Mouse (Mus musculus) gastrocnemius, postnatal 14 days (tissue): ENCODE results near the gene Eif2ak4. TPM values are rescaled to one million over a fixed set of nuclear protein-coding genes. Genes with fewer than 3 reads are reported as not detected.

Experiments
- DNase-seq: peaks from one replicate; pipeline ENCODE4 v3.0.0; 2021; ENCODE audit warnings: mixed read lengths
- intact Hi-C: fragments of 180-260 bp; cut with DNase I; formaldehyde crosslinking; loops from one replicate; pipeline ENCODE4 v1.15.1; 2025; ENCODE audit warnings: low total_unique reads
- total RNA-seq, 2 experiments: library from RNA; stranded (reverse); gene quantifications; 2 replicates each; pipeline ENCODE4 v1.2.3; 2021

Eif2ak4 gene
- total RNA-seq, 2 experiments from 2014 or later = 4.0 to 6.2 TPM

GRCm38 (mm10) chr2:118401834-118402727 is 13.7 kb downstream of the Eif2ak4 start:
- intact Hi-C loops = no loop called here
- no peak for DNase-seq

- intact Hi-C loops = no loop called here
- DNase-seq = no peak
Observed at GRCm38 (mm10) chr2:118404336-118404735, 15.9 kb downstream of the Eif2ak4 start.

- DNase-seq = no peak
- intact Hi-C loops = no loop called here
Observed at GRCm38 (mm10) chr2:118405568-118405967, 17.1 kb downstream of the Eif2ak4 start.

- intact Hi-C loops = no loop called here
Observed at GRCm38 (mm10) chr2:118406811-118407210, 18.4 kb downstream of the Eif2ak4 start.

GRCm38 (mm10) chr2:118408336-118408895 is 20.0 kb downstream of the Eif2ak4 start:
- no peak for DNase-seq
- intact Hi-C loops = no loop called here

More at GRCm38 (mm10) chr2:118406811-118407210, 18.4 kb downstream of the Eif2ak4 start:
- no peak for DNase-seq

- intact Hi-C loops = no loop called here
- no peak for DNase-seq
Observed at GRCm38 (mm10) chr2:118412821-118413220, 24.4 kb downstream of the Eif2ak4 start.

GRCm38 (mm10) chr2:118415601-118416355 is 27.4 kb downstream of the Eif2ak4 start:
- no peak for DNase-seq
- intact Hi-C loops = no loop called here

GRCm38 (mm10) chr2:118418076-118418475 is 29.7 kb downstream of the Eif2ak4 start:
- DNase-seq = no peak
- intact Hi-C loops = no loop called here

- DNase-seq = no peak
- intact Hi-C loops = loop anchor here (10.0 kb wide), 1 partner anchor 157 kb away; no protein-coding TSS in a partner anchor
Observed at GRCm38 (mm10) chr2:118421951-118422350, 33.5 kb downstream of the Eif2ak4 start.

- no peak for DNase-seq
- intact Hi-C loops = loop anchor here (10.0 kb wide), 1 partner anchor 158 kb away; no protein-coding TSS in a partner anchor
Observed at GRCm38 (mm10) chr2:118422385-118422784, 34.0 kb downstream of the Eif2ak4 start.

GRCm38 (mm10) chr2:118428296-118428695 is 39.9 kb downstream of the Eif2ak4 start:
- no peak for DNase-seq
- intact Hi-C loops = loop anchor here (10.0 kb wide), 1 partner anchor 163 kb away; no protein-coding TSS in a partner anchor

- intact Hi-C loops = loop anchor here (10.0 kb wide), 1 partner anchor 164 kb away; no protein-coding TSS in a partner anchor
- DNase-seq = no peak
Observed at GRCm38 (mm10) chr2:118429297-118429696, 40.9 kb downstream of the Eif2ak4 start.

- no peak for DNase-seq
- intact Hi-C loops = no loop called here
Observed at GRCm38 (mm10) chr2:118430630-118431029, 42.2 kb downstream of the Eif2ak4 start.

- DNase-seq = no peak
- intact Hi-C loops = no loop called here
Observed at GRCm38 (mm10) chr2:118431589-118431988, 43.2 kb downstream of the Eif2ak4 start.

- intact Hi-C loops = no loop called here
- DNase-seq = no peak
Observed at GRCm38 (mm10) chr2:118442172-118442571, 53.8 kb downstream of the Eif2ak4 start.

- no peak for DNase-seq
- intact Hi-C loops = no loop called here
Observed at GRCm38 (mm10) chr2:118442723-118443122, 54.3 kb downstream of the Eif2ak4 start.

- DNase-seq = no peak
Observed at GRCm38 (mm10) chr2:118445696-118446674, 57.6 kb downstream of the Eif2ak4 start.

GRCm38 (mm10) chr2:118448181-118448580 is 59.8 kb downstream of the Eif2ak4 start:
- DNase-seq = no peak
- intact Hi-C loops = no loop called here

More at GRCm38 (mm10) chr2:118445696-118446674, 57.6 kb downstream of the Eif2ak4 start:
- intact Hi-C loops = no loop called here

GRCm38 (mm10) chr2:118451056-118451455 is 62.6 kb downstream of the Eif2ak4 start:
- intact Hi-C loops = no loop called here
- no peak for DNase-seq
